Mouse (Mus musculus) inflammation-experienced regulatory T-cells, adult 6 months (primary cell): ENCODE results near the gene S100g. TPM values are rescaled to one million over a fixed set of nuclear protein-coding genes. Genes with fewer than 3 reads are reported as not detected.
A peak's percentile ranks its signal among the peaks of the same experiment; 100 is the strongest.

Source experiments
- ATAC-seq: one replicate; pipeline ENCODE4 v1.8.0; 2017
- polyA plus RNA-seq, 3 experiments: library from polyadenylated mRNA; unstranded; fragments of 100-300 nt; shearing (Covaris generic); gene quantifications; one replicate each; pipeline ENCODE4 v1.2.1; 2017

The S100g gene
- polyA plus RNA-seq = 1 to 10 TPM in 1 of 3 experiments, not detected in 2; 1.5 TPM

- no peak for ATAC-seq
Observed at GRCm38 (mm10) chrX:162964383-162964782, at the start of gene S100g. S100g (minus strand) TSS chrX:162964599.

GRCm38 (mm10) chrX:162992121-162992520 lies 27.7 kb upstream of the S100g start:
- ATAC-seq = no peak

GRCm38 (mm10) chrX:162991396-162991795 lies 27.0 kb upstream of the S100g start:
- no peak for ATAC-seq

- ATAC-seq = no peak
Observed at GRCm38 (mm10) chrX:162986876-162987495, 22.6 kb upstream of the S100g start.

GRCm38 (mm10) chrX:162976194-162976593 lies 11.8 kb upstream of the S100g start:
- peak; percentile 92 for ATAC-seq

GRCm38 (mm10) chrX:162967456-162967855 lies 3.1 kb upstream of the S100g start:
- ATAC-seq = no peak

- ATAC-seq = no peak
Observed at GRCm38 (mm10) chrX:162963840-162964239, 559 bp downstream of the S100g start.

- ATAC-seq = no peak
Observed at GRCm38 (mm10) chrX:162957921-162958320, 6.5 kb downstream of the S100g start.

- ATAC-seq = no peak
Observed at GRCm38 (mm10) chrX:162949811-162950439, 14.5 kb downstream of the S100g start.

- ATAC-seq = no peak
Observed at GRCm38 (mm10) chrX:162942027-162942426, 22.4 kb downstream of the S100g start.

- no peak for ATAC-seq
Observed at GRCm38 (mm10) chrX:162931467-162931866, 32.9 kb downstream of the S100g start.

- ATAC-seq = peak; percentile 25
Observed at GRCm38 (mm10) chrX:162921487-162922125, 42.8 kb downstream of the S100g start.

GRCm38 (mm10) chrX:162915697-162916096 lies 48.7 kb downstream of the S100g start:
- peak; percentile 80 for ATAC-seq

- ATAC-seq = no peak
Observed at GRCm38 (mm10) chrX:162913651-162914050, 50.7 kb downstream of the S100g start.

Other genes starting within 250 kb of the S100g start
- 100 to 1,000 TPM; 127 to 201 (median 130) TPM for gene Rbbp7, start 204.2 kb downstream of the S100g start, polyA plus RNA-seq
- gene Txlng, start 135.1 kb downstream of the S100g start, polyA plus RNA-seq = 10 to 100 TPM; 23.1 to 27.5 (median 23.6) TPM
- 10 to 100 TPM; 13.4 to 14.6 (median 14.4) TPM for gene Syap1, start 76.2 kb downstream of the S100g start, polyA plus RNA-seq
- gene Ctps2, start 63.4 kb downstream of the S100g start, polyA plus RNA-seq = 100 to 1,000 TPM; 148 to 207 (median 187) TPM